Mouse (Mus musculus) MEL (cell line): Measurements from ENCODE around the gene Per1. TPM values are rescaled to one million over a fixed set of nuclear protein-coding genes. Genes with fewer than 3 reads are reported as not detected.

ENCODE experiments used
- DNase-seq: peaks from one replicate; pipeline ENCODE4 v3.0.0; 2011; ENCODE audit warnings: low read depth, low spot score
- H3K27ac ChIP-seq: 2 replicates; pipeline ENCODE4 v1.5.1; 2012; ENCODE audit warnings: low read depth, mild to moderate bottlenecking, control low read depth, low read length, moderate library complexity; ENCODE audit not compliant: control insufficient read depth
- H3K27me3 ChIP-seq, 2 experiments: fragments of 150-350 bp in 1 of 2; sonication (generic) in 1 of 2; 2 replicates each; pipeline ENCODE4 v1.6.1; 2012; ENCODE audit warnings: low read length in 2 of 2, mild to moderate bottlenecking in 2 of 2, improper control_type of control experiment in 1 of 2, moderate library complexity in 1 of 2; ENCODE audit not compliant: insufficient read depth in 2 of 2, control insufficient read depth in 1 of 2
- H3K36me3 ChIP-seq, 2 experiments: 2 replicates each; pipeline ENCODE4 v1.6.1; 2012 to 2014; ENCODE audit warnings: low read length in 2 of 2, improper control_type of control experiment in 1 of 2, inconsistent platforms in 1 of 2, mild to moderate bottlenecking in 1 of 2; ENCODE audit not compliant: insufficient read depth in 2 of 2, control insufficient read depth in 1 of 2
- H3K4me1 ChIP-seq, 2 experiments: fragments of 150-350 bp in 1 of 2; sonication (generic) in 1 of 2; 2 replicates each; pipeline ENCODE4 v1.6.1; 2012; ENCODE audit warnings: low read length in 2 of 2, improper control_type of control experiment in 1 of 2, mild to moderate bottlenecking in 1 of 2; ENCODE audit not compliant: insufficient read depth in 2 of 2, control insufficient read depth in 1 of 2
- H3K4me3 ChIP-seq, 2 experiments: fragments of 150-350 bp in 1 of 2; sonication (generic) in 1 of 2; 2 replicates each; pipeline ENCODE4 v1.5.1; 2012; ENCODE audit warnings: low read depth in 2 of 2, low read length in 2 of 2, mild to moderate bottlenecking in 2 of 2, moderate library complexity in 2 of 2, control low read depth in 1 of 2, improper control_type of control experiment in 1 of 2; ENCODE audit not compliant: control insufficient read depth in 1 of 2, insufficient read depth in 1 of 2
- H3K79me2 ChIP-seq: 2 replicates; pipeline ENCODE4 v1.6.1; 2012; ENCODE audit warnings: mild to moderate bottlenecking, low read length, moderate library complexity; ENCODE audit not compliant: control insufficient read depth, poor library complexity, insufficient read depth
- H3K9ac ChIP-seq: 2 replicates; pipeline ENCODE4 v1.6.1; 2012; ENCODE audit warnings: low read depth, mild to moderate bottlenecking, control low read depth, low read length, moderate library complexity; ENCODE audit not compliant: control insufficient read depth, poor library complexity, severe bottlenecking
- H3K9me3 ChIP-seq: fragments of 150-350 bp; sonication (generic); replicated peaks from 2 replicates; pipeline ENCODE4 v1.6.1; 2012; ENCODE audit warnings: mild to moderate bottlenecking, low read length, improper control_type of control experiment, moderate library complexity; ENCODE audit not compliant: insufficient read depth
- BHLHE40 ChIP-seq: IDR thresholded peaks from 2 replicates; pipeline ENCODE4 v1.6.1; 2012; ENCODE audit warnings: low read depth, mild to moderate bottlenecking, inconsistent platforms, low read length, improper control_type of control experiment, borderline replicate concordance
- CHD1 ChIP-seq: IDR thresholded peaks from 2 replicates; pipeline ENCODE4 v1.6.1; 2012; ENCODE audit warnings: low read depth, mild to moderate bottlenecking, inconsistent platforms, low read length, improper control_type of control experiment
- CHD2 ChIP-seq: IDR thresholded peaks from 2 replicates; pipeline ENCODE4 v1.6.1; 2011; ENCODE audit warnings: low read length, improper control_type of control experiment
- CTCF ChIP-seq, 3 experiments: IDR thresholded peaks in 2 of 3; conservative IDR thresholded peaks in 1 of 3; 2 replicates each; pipeline ENCODE4 v1.5.1; 2011 to 2012; ENCODE audit warnings: low read length in 3 of 3, low read depth in 2 of 3, mild to moderate bottlenecking in 2 of 3, improper control_type of control experiment in 1 of 3, inconsistent platforms in 1 of 3, mixed read lengths in 1 of 3, moderate library complexity in 1 of 3; ENCODE audit not compliant: control insufficient read depth in 1 of 3, insufficient read depth in 1 of 3, poor library complexity in 1 of 3, severe bottlenecking in 1 of 3
- E2F4 ChIP-seq: IDR thresholded peaks from 2 replicates; pipeline ENCODE4 v1.6.1; 2011; ENCODE audit warnings: low read depth, low read length, improper control_type of control experiment, borderline replicate concordance
- ELF1 ChIP-seq: IDR thresholded peaks from 2 replicates; pipeline ENCODE4 v1.6.1; 2014; ENCODE audit warnings: low read depth, mild to moderate bottlenecking, inconsistent platforms, low read length, improper control_type of control experiment, moderate library complexity
- EP300 ChIP-seq, 2 experiments: IDR thresholded peaks; 2 replicates each; pipeline ENCODE4 v1.6.1; 2011; ENCODE audit warnings: improper control_type of control experiment in 2 of 2, low read length in 2 of 2, low read depth in 1 of 2, mild to moderate bottlenecking in 1 of 2
- GABPA ChIP-seq: IDR thresholded peaks from 2 replicates; pipeline ENCODE4 v1.6.1; 2012; ENCODE audit warnings: low read depth, mild to moderate bottlenecking, inconsistent platforms, low read length, improper control_type of control experiment, moderate library complexity
- HCFC1 ChIP-seq: IDR thresholded peaks from 2 replicates; pipeline ENCODE4 v1.6.1; 2012; ENCODE audit warnings: low read depth, mild to moderate bottlenecking, inconsistent platforms, low read length, improper control_type of control experiment, moderate library complexity
- JUND ChIP-seq: IDR thresholded peaks from 2 replicates; pipeline ENCODE4 v1.6.1; 2011; ENCODE audit warnings: low read depth, mild to moderate bottlenecking, improper control_type of control experiment, low read length
- KAT2A ChIP-seq: conservative IDR thresholded peaks from 2 replicates; pipeline ENCODE4 v1.6.1; 2012; ENCODE audit warnings: low read depth, low read length, improper control_type of control experiment, inconsistent platforms
- MAFK ChIP-seq: IDR thresholded peaks from 2 replicates; pipeline ENCODE4 v1.6.1; 2011; ENCODE audit warnings: low read depth, mild to moderate bottlenecking, low read length, improper control_type of control experiment, borderline replicate concordance
- MAZ ChIP-seq: IDR thresholded peaks from 2 replicates; pipeline ENCODE4 v1.6.1; 2012; ENCODE audit warnings: low read depth, mild to moderate bottlenecking, inconsistent platforms, low read length, improper control_type of control experiment
- MEF2A ChIP-seq: IDR thresholded peaks from 2 replicates; pipeline ENCODE4 v1.6.1; 2014; ENCODE audit warnings: low read depth, mild to moderate bottlenecking, inconsistent platforms, low read length, improper control_type of control experiment; ENCODE audit not compliant: poor library complexity, insufficient replicate concordance, severe bottlenecking; ENCODE audit errors: extremely low read depth
- MXI1 ChIP-seq: IDR thresholded peaks from 2 replicates; pipeline ENCODE4 v1.6.1; 2011; ENCODE audit warnings: mild to moderate bottlenecking, low read depth, low read length, improper control_type of control experiment
- MYB ChIP-seq: IDR thresholded peaks from 2 replicates; pipeline ENCODE4 v1.6.1; 2011; ENCODE audit warnings: mild to moderate bottlenecking, low read depth, low read length, improper control_type of control experiment
- MYC ChIP-seq: IDR thresholded peaks from 2 replicates; pipeline ENCODE4 v1.6.1; 2011; ENCODE audit warnings: low read depth, mild to moderate bottlenecking, low read length, improper control_type of control experiment, moderate library complexity
- NELFE ChIP-seq: IDR thresholded peaks from 2 replicates; pipeline ENCODE4 v1.6.1; 2011; ENCODE audit warnings: low read depth, low read length, improper control_type of control experiment
- NRF1 ChIP-seq: IDR thresholded peaks from 2 replicates; pipeline ENCODE4 v1.6.1; 2014; ENCODE audit warnings: low read depth, mild to moderate bottlenecking, inconsistent platforms, low read length, improper control_type of control experiment, moderate library complexity; ENCODE audit not compliant: poor library complexity, insufficient read depth, severe bottlenecking
- POLR2A ChIP-seq, 2 experiments: IDR thresholded peaks; 2 replicates each; pipeline ENCODE4 v1.6.1; 2011 to 2012; ENCODE audit warnings: low read length in 2 of 2, mild to moderate bottlenecking in 2 of 2, control low read depth in 1 of 2, improper control_type of control experiment in 1 of 2, low read depth in 1 of 2, moderate library complexity in 1 of 2; ENCODE audit not compliant: control insufficient read depth in 1 of 2, insufficient read depth in 1 of 2, poor library complexity in 1 of 2
- POLR2AphosphoS2 ChIP-seq: IDR thresholded peaks from 2 replicates; pipeline ENCODE4 v1.6.1; 2011; ENCODE audit warnings: low read length, improper control_type of control experiment
- RAD21 ChIP-seq: IDR thresholded peaks from 2 replicates; pipeline ENCODE4 v1.6.1; 2011; ENCODE audit warnings: mild to moderate bottlenecking, low read depth, low read length, improper control_type of control experiment
- RCOR1 ChIP-seq: IDR thresholded peaks from 2 replicates; pipeline ENCODE4 v1.6.1; 2012; ENCODE audit warnings: low read depth, mild to moderate bottlenecking, inconsistent platforms, low read length, improper control_type of control experiment
- SIN3A ChIP-seq: IDR thresholded peaks from 2 replicates; pipeline ENCODE4 v1.6.1; 2012; ENCODE audit warnings: low read length, improper control_type of control experiment, inconsistent platforms
- SMC3 ChIP-seq: IDR thresholded peaks from 2 replicates; pipeline ENCODE4 v1.6.1; 2011; ENCODE audit warnings: low read depth, low read length, improper control_type of control experiment
- TAL1 ChIP-seq: IDR thresholded peaks from 2 replicates; pipeline ENCODE4 v1.6.1; 2012; ENCODE audit warnings: mild to moderate bottlenecking, inconsistent platforms, low read length, moderate library complexity, mixed read lengths
- TBP ChIP-seq: IDR thresholded peaks from 2 replicates; pipeline ENCODE4 v1.8.0; 2011; ENCODE audit warnings: low read depth, low read length, improper control_type of control experiment
- TCF12 ChIP-seq: IDR thresholded peaks from 2 replicates; pipeline ENCODE4 v1.6.1; 2014; ENCODE audit warnings: low read depth, mild to moderate bottlenecking, inconsistent platforms, low read length, improper control_type of control experiment, moderate library complexity
- UBTF ChIP-seq: IDR thresholded peaks from 2 replicates; pipeline ENCODE4 v1.6.1; 2012; ENCODE audit warnings: low read depth, mild to moderate bottlenecking, inconsistent platforms, low read length, improper control_type of control experiment, moderate library complexity, borderline replicate concordance; ENCODE audit not compliant: insufficient read depth
- USF1 ChIP-seq: IDR thresholded peaks from 2 replicates; pipeline ENCODE4 v1.6.1; 2014; ENCODE audit warnings: low read depth, mild to moderate bottlenecking, inconsistent platforms, low read length, improper control_type of control experiment, moderate library complexity
- USF2 ChIP-seq, 2 experiments: IDR thresholded peaks; 2 replicates each; pipeline ENCODE4 v1.6.1; 2011 to 2012; ENCODE audit warnings: improper control_type of control experiment in 2 of 2, low read length in 2 of 2, borderline replicate concordance in 1 of 2, inconsistent platforms in 1 of 2, low read depth in 1 of 2, mild to moderate bottlenecking in 1 of 2; ENCODE audit not compliant: insufficient read depth in 1 of 2
- ZC3H11A ChIP-seq: IDR thresholded peaks from 2 replicates; pipeline ENCODE4 v1.6.1; 2012; ENCODE audit warnings: low read depth, mild to moderate bottlenecking, inconsistent platforms, low read length, improper control_type of control experiment
- ZKSCAN1 ChIP-seq: IDR thresholded peaks from 2 replicates; pipeline ENCODE4 v1.6.1; 2012; ENCODE audit warnings: low read depth, mild to moderate bottlenecking, inconsistent platforms, low read length, improper control_type of control experiment, moderate library complexity
- ZMIZ1 ChIP-seq: IDR thresholded peaks from 2 replicates; pipeline ENCODE4 v1.6.1; 2012; ENCODE audit warnings: low read depth, mild to moderate bottlenecking, inconsistent platforms, low read length, improper control_type of control experiment, moderate library complexity
- ZNF384 ChIP-seq: IDR thresholded peaks from 2 replicates; pipeline ENCODE4 v1.6.1; 2012; ENCODE audit warnings: low read depth, mild to moderate bottlenecking, inconsistent platforms, low read length, improper control_type of control experiment
- polyA plus RNA-seq, 2 experiments: library from polyadenylated mRNA; stranded (reverse) in 1 of 2; unstranded in 1 of 2; fragments of >175 nt in 1 of 2; fragments of >200 nt in 1 of 2; gene quantifications; 2 replicates each; pipeline versions ENCODE4 v1.2.1 to v1.2.4; 2012; ENCODE audit warnings: low replicate concordance in 2 of 2, low read depth in 1 of 2; ENCODE audit not compliant: insufficient read length in 2 of 2, insufficient read depth in 1 of 2, missing spikeins in 1 of 2
- total RNA-seq: library from RNA; depleted of rRNA; stranded (reverse); fragments of 300-350 nt; gene quantifications from 2 replicates; pipeline ENCODE4 v1.2.3, GENCODE M21; 2012

Gene Per1
- total and polyA plus RNA-seq, 3 experiments = 4.5 to 34.9 TPM; not detected in 1

GRCm38 (mm10) chr11:69088103-69088855 lies 6.7 kb upstream of the Per1 start, which contains the start of gene Vamp2:
Vamp2 (plus strand) TSS chr11:69088490.
- Histone ChIP-seq H3K4me3 (peak within 1 kb of the TSS; percentile 77 to 100), H3K9ac (peak within 1 kb of the TSS; percentile 94), H3K9me3 (no peaks in the 10 kb centered on the region), H3K79me2 (peaks cover 17% of the 10 kb centered on the region), H3K27me3 (no peaks in the 10 kb centered on the region; a peak in 1 of 4 replicates), H3K36me3 (peaks cover 5 to 6% of the 10 kb centered on the region in 2 experiments; a peak in 3 of 4 replicates), H3K4me1 (peaks cover 3 to 16% of the 10 kb centered on the region in 2 experiments; a peak in 3 of 4 replicates), H3K27ac (peak within 1 kb of the TSS; percentile 56)
- peak; percentile 91 for DNase-seq
- TF ChIP-seq UBTF (0 out of 2 replicates have a peak, but pooled peaks have one; percentile 34), TAL1 (no peak), POLR2A (IDR thresholded peaks at IDR 0.05; ENCODE audit: control insufficient read depth in 1 of 2, insufficient read depth in 1 of 2, low read depth in 1 of 2, low read length in 2 of 2, poor library complexity in 1 of 2) (peak; percentile 67 to 87; a peak in 3 of 4 replicates), SIN3A (peak; percentile 65), MAZ (no peak; the same call in 1 of the 2 replicates), CHD2 (no peak), CHD1 (no peak), BHLHE40 (no peak), NELFE (peak; percentile 79), ZMIZ1 (0 out of 2 replicates have a peak, but pooled peaks have one; percentile 31), SMC3 (no peak), RCOR1 (no peak), MAFK (no peak), TBP (no peak), MYC (no peak), GABPA (no peak), ZKSCAN1 (no peak), ZNF384 (no peak), USF1 (no peak), ELF1 (no peak), ZC3H11A (0 out of 2 replicates have a peak, but pooled peaks have one; percentile 5), KAT2A (no peak), E2F4 (no peak), TCF12 (peak; percentile 40), NRF1 (no peak), CTCF (IDR thresholded peaks at IDR 0.05 in 2 of 3, conservative IDR thresholded peaks at IDR 0.05 in 1 of 3; ENCODE audit: control insufficient read depth in 1 of 3, insufficient read depth in 1 of 3, low read depth in 2 of 3, low read length in 3 of 3, poor library complexity in 1 of 3, severe bottlenecking in 1 of 3) (no peak), USF2 (IDR thresholded peaks at IDR 0.05; ENCODE audit: borderline replicate concordance in 1 of 2, insufficient read depth in 1 of 2, low read depth in 1 of 2, low read length in 2 of 2) (no peak), MEF2A (no peak), HCFC1 (peak; percentile 66; the same call in 1 of the 2 replicates), MXI1 (no peak; the same call in none of the 2 replicates), MYB (no peak), JUND (no peak), RAD21 (no peak), POLR2AphosphoS2 (peak; percentile 63; the same call in 1 of the 2 replicates), EP300 (IDR thresholded peaks at IDR 0.05; ENCODE audit: low read depth in 1 of 2, low read length in 2 of 2) (peak in 1 of 2 experiments; percentile 3; a peak in 1 of 4 replicates)
